Mouse (Mus musculus): ENCODE results near the gene Sqstm1. TPM values are rescaled to one million over a fixed set of nuclear protein-coding genes. Genes with fewer than 3 reads are reported as not detected.

Sqstm1 gene
- total and polyA plus RNA-seq, 3 experiments: 200 to 421 (median 298) TPM

- WGBS: 72% methylated on average over 4 of the region's 4 CpGs
- DNase-seq: no peak
- H3K27ac ChIP-seq: no peak overlapping the region
- H3K27me3 ChIP-seq (ENCODE audit: control insufficient read depth, insufficient read depth, low read length): no peaks in the 10 kb centered on the region
- no peaks in the 10 kb centered on the region for H3K36me3 ChIP-seq (ENCODE audit: control insufficient read depth, insufficient read depth, low read length)
- intact Hi-C loops (cut with DNase I): no loop called here
- no peaks in the 10 kb centered on the region for H3K79me2 ChIP-seq (replicated peaks; ENCODE audit: control insufficient read depth, insufficient read depth, low read length)
- no peak overlapping the region for H3K9ac ChIP-seq (ENCODE audit: low read depth, low read length)
- TF ChIP-seq EP300 (IDR thresholded peaks at IDR 0.05; ENCODE audit: insufficient read depth, low read depth, low read length): no peak
- no peak for TF ChIP-seq CTCF (IDR thresholded peaks at IDR 0.05)
- no peak for TF ChIP-seq POLR2A (IDR thresholded peaks at IDR 0.05; ENCODE audit: insufficient read depth, low read depth, low read length)
- H3K4me3 ChIP-seq: no peak overlapping the region
- H3K4me1 ChIP-seq (ENCODE audit: control insufficient read depth, insufficient read depth, low read length): no peaks in the 10 kb centered on the region
These were observed 15.8 kb downstream of the Sqstm1 start for GRCm38 (mm10) chr11:50194793-50195192.

- no peaks in the 10 kb centered on the region for H3K36me3 ChIP-seq (ENCODE audit: control insufficient read depth, insufficient read depth, low read length)
- 85% methylated on average over 7 of the region's 7 CpGs for WGBS
- no peaks in the 10 kb centered on the region for H3K79me2 ChIP-seq (replicated peaks; ENCODE audit: control insufficient read depth, insufficient read depth, low read length)
- H3K9ac ChIP-seq (ENCODE audit: low read depth, low read length): no peak overlapping the region
- no peak overlapping the region for H3K27ac ChIP-seq
- H3K4me1 ChIP-seq (ENCODE audit: control insufficient read depth, insufficient read depth, low read length): no peaks in the 10 kb centered on the region
- intact Hi-C loops (cut with DNase I): no loop called here
- no peak for DNase-seq
- no peaks in the 10 kb centered on the region for H3K27me3 ChIP-seq (ENCODE audit: control insufficient read depth, insufficient read depth, low read length)
- H3K4me3 ChIP-seq: no peak overlapping the region
- TF ChIP-seq POLR2A (IDR thresholded peaks at IDR 0.05; ENCODE audit: insufficient read depth, low read depth, low read length): no peak
These were observed 16.6 kb downstream of the Sqstm1 start for GRCm38 (mm10) chr11:50194070-50194469.

GRCm38 (mm10) chr11:50192278-50192677 is 18.3 kb downstream of the Sqstm1 start:
- Histone ChIP-seq H3K4me1 (ENCODE audit: control insufficient read depth, insufficient read depth, low read length) (no peaks in the 10 kb centered on the region), H3K36me3 (ENCODE audit: control insufficient read depth, insufficient read depth, low read length) (no peaks in the 10 kb centered on the region), H3K4me3 (no peak overlapping the region), H3K79me2 (replicated peaks; ENCODE audit: control insufficient read depth, insufficient read depth, low read length) (no peaks in the 10 kb centered on the region), H3K27me3 (ENCODE audit: control insufficient read depth, insufficient read depth, low read length) (no peaks in the 10 kb centered on the region), H3K27ac (no peak overlapping the region), H3K9ac (ENCODE audit: low read depth, low read length) (no peak overlapping the region)
- DNase-seq: no peak
- 79% methylated on average over 3 of the region's 3 CpGs for WGBS
- no peak for TF ChIP-seq CTCF (IDR thresholded peaks at IDR 0.05)
- intact Hi-C loops (cut with DNase I): no loop called here

GRCm38 (mm10) chr11:50190362-50190761 is 20.3 kb downstream of the Sqstm1 start:
- 62% methylated on average over 4 of the region's 4 CpGs for WGBS
- Histone ChIP-seq H3K4me3 (no peak overlapping the region), H3K79me2 (replicated peaks; ENCODE audit: control insufficient read depth, insufficient read depth, low read length) (no peaks in the 10 kb centered on the region), H3K27me3 (ENCODE audit: control insufficient read depth, insufficient read depth, low read length) (no peaks in the 10 kb centered on the region), H3K27ac (no peak overlapping the region), H3K9ac (ENCODE audit: low read depth, low read length) (no peak overlapping the region), H3K4me1 (ENCODE audit: control insufficient read depth, insufficient read depth, low read length) (no peaks in the 10 kb centered on the region), H3K36me3 (ENCODE audit: control insufficient read depth, insufficient read depth, low read length) (no peaks in the 10 kb centered on the region)
- DNase-seq: no peak
- intact Hi-C loops (cut with DNase I): no loop called here
- TF ChIP-seq POLR2A (IDR thresholded peaks at IDR 0.05; ENCODE audit: insufficient read depth, low read depth, low read length) (no peak), CTCF (IDR thresholded peaks at IDR 0.05) (no peak), EP300 (IDR thresholded peaks at IDR 0.05; ENCODE audit: insufficient read depth, low read depth, low read length) (no peak)

- DNase-seq: no peak
- no peaks in the 10 kb centered on the region for H3K27me3 ChIP-seq (ENCODE audit: control insufficient read depth, insufficient read depth, low read length)
- 57% methylated on average over 7 of the region's 7 CpGs for WGBS
These were observed 21.9 kb downstream of the Sqstm1 start for GRCm38 (mm10) chr11:50188682-50189081.

GRCm38 (mm10) chr11:50184788-50185187 is 25.8 kb downstream of the Sqstm1 start:
- DNase-seq: no peak
- Histone ChIP-seq H3K9ac (ENCODE audit: low read depth, low read length) (no peak overlapping the region), H3K4me3 (no peak overlapping the region), H3K4me1 (ENCODE audit: control insufficient read depth, insufficient read depth, low read length) (no peaks in the 10 kb centered on the region), H3K27ac (no peak overlapping the region), H3K79me2 (replicated peaks; ENCODE audit: control insufficient read depth, insufficient read depth, low read length) (no peaks in the 10 kb centered on the region), H3K27me3 (ENCODE audit: control insufficient read depth, insufficient read depth, low read length) (no peaks in the 10 kb centered on the region), H3K36me3 (ENCODE audit: control insufficient read depth, insufficient read depth, low read length) (no peaks in the 10 kb centered on the region)
- no peak for TF ChIP-seq POLR2A (IDR thresholded peaks at IDR 0.05; ENCODE audit: insufficient read depth, low read depth, low read length)
- TF ChIP-seq EP300 (IDR thresholded peaks at IDR 0.05; ENCODE audit: insufficient read depth, low read depth, low read length): no peak
- no peak for TF ChIP-seq CTCF (IDR thresholded peaks at IDR 0.05)
- intact Hi-C loops (cut with DNase I): no loop called here
- WGBS: 90% methylated on average over 3 of the region's 3 CpGs

More at GRCm38 (mm10) chr11:50188682-50189081, 21.9 kb downstream of the Sqstm1 start:
- H3K9ac ChIP-seq (ENCODE audit: low read depth, low read length): no peak overlapping the region
- no peaks in the 10 kb centered on the region for H3K79me2 ChIP-seq (replicated peaks; ENCODE audit: control insufficient read depth, insufficient read depth, low read length)
- H3K4me1 ChIP-seq (ENCODE audit: control insufficient read depth, insufficient read depth, low read length): no peaks in the 10 kb centered on the region
- intact Hi-C loops (cut with DNase I): no loop called here
- no peak overlapping the region for H3K27ac ChIP-seq
- H3K4me3 ChIP-seq: no peak overlapping the region
- H3K36me3 ChIP-seq (ENCODE audit: control insufficient read depth, insufficient read depth, low read length): no peaks in the 10 kb centered on the region
- no peak for TF ChIP-seq CTCF (IDR thresholded peaks at IDR 0.05)
- no peak for TF ChIP-seq POLR2A (IDR thresholded peaks at IDR 0.05; ENCODE audit: insufficient read depth, low read depth, low read length)
- no peak for TF ChIP-seq EP300 (IDR thresholded peaks at IDR 0.05; ENCODE audit: insufficient read depth, low read depth, low read length)
